Mouse (Mus musculus): ENCODE results near the gene Slc25a28. TPM values are rescaled to one million over a fixed set of nuclear protein-coding genes. Genes with fewer than 3 reads are reported as not detected.

The Slc25a28 gene
- total RNA-seq, 2 experiments from 2014 or later, result 48.8 to 50.7 TPM

Small RNA genes lying within 50 kb of the gene (microRNA-seq; reads per million reads assigned to microRNA genes)
- not detected for gene Gm22646

Other genes starting within 250 kb of the Slc25a28 start
- gene Cnnm1, start 234.4 kb downstream of the Slc25a28 start, total RNA-seq (2021), result 10 to 100 TPM; 24.6 to 25.8 TPM
- 10 to 100 TPM; 75.4 to 89.8 TPM for gene Got1, start 150.3 kb downstream of the Slc25a28 start, total RNA-seq (2021)
- not detected for gene Nkx2-3, start 62.6 kb downstream of the Slc25a28 start, total RNA-seq (2021)
- 10 to 100 TPM; 26.2 to 26.3 TPM for gene Entpd7, start 14.8 kb upstream of the Slc25a28 start, total RNA-seq (2021)
- gene Cutc, start 78.1 kb upstream of the Slc25a28 start, total RNA-seq (2021), result 1 to 10 TPM; 2.2 to 4.3 TPM
- 10 to 100 TPM; 17.6 to 18.3 TPM for gene Cox15, start 78.1 kb upstream of the Slc25a28 start, total RNA-seq (2021)
- gene Abcc2, start 107.3 kb upstream of the Slc25a28 start, total RNA-seq (2021), result under 1 TPM; 0.26 to 0.28 TPM